Mouse (Mus musculus) heart, embryonic 13.5 days (tissue): ENCODE data around the gene Hscb. TPM values are rescaled to one million over a fixed set of nuclear protein-coding genes. Genes with fewer than 3 reads are reported as not detected.
"Not testable (repeated sequence)": the region's sequence is repeated elsewhere in the genome, so short reads cannot be mapped to it uniquely, and the experiment has no call there.

Source experiments
- ATAC-seq: fragments of 200-750 bp; cut with Nextera tagmentation; 2 replicates; pipeline ENCODE4 v1.8.0; 2017; ENCODE audit warnings: moderate TSS enrichment; ENCODE audit not compliant: insufficient number of reproducible peaks, low FRiP score, low TSS enrichment; ENCODE audit errors: extremely low read depth
- H3K27ac ChIP-seq: fragments of 300-500 bp; sonication (generic); replicated peaks from 2 replicates; pipeline ENCODE4 v1.5.1; 2015; ENCODE audit warnings: moderate library complexity, mild to moderate bottlenecking, inconsistent platforms
- H3K27me3 ChIP-seq: fragments of 300-500 bp; sonication (generic); replicated peaks from 2 replicates; pipeline ENCODE4 v1.6.1; 2015; ENCODE audit warnings: mild to moderate bottlenecking, inconsistent platforms
- H3K36me3 ChIP-seq: fragments of 300-500 bp; sonication (generic); 2 replicates; pipeline ENCODE4 v1.6.1; 2015; ENCODE audit warnings: mild to moderate bottlenecking, inconsistent platforms
- H3K4me1 ChIP-seq: fragments of 300-500 bp; sonication (generic); 2 replicates; pipeline ENCODE4 v1.6.1; 2015; ENCODE audit warnings: inconsistent platforms
- H3K4me2 ChIP-seq: fragments of 300-500 bp; sonication (generic); 2 replicates; pipeline ENCODE4 v1.6.1; 2015; ENCODE audit warnings: inconsistent platforms, mild to moderate bottlenecking, moderate library complexity
- H3K4me3 ChIP-seq: fragments of 300-500 bp; sonication (generic); 2 replicates; pipeline ENCODE4 v1.5.1; 2015; ENCODE audit warnings: moderate library complexity, mild to moderate bottlenecking, inconsistent platforms
- H3K9ac ChIP-seq: fragments of 300-500 bp; sonication (generic); 2 replicates; pipeline ENCODE4 v1.6.1; 2015; ENCODE audit warnings: inconsistent platforms, mild to moderate bottlenecking, moderate library complexity
- H3K9me3 ChIP-seq: fragments of 300-500 bp; sonication (generic); 2 replicates; pipeline ENCODE4 v1.6.1; 2016; ENCODE audit warnings: inconsistent platforms
- WGBS: fragments of 180-500 bp; shearing (Covaris S2); methylation state at CpG from one replicate; pipeline ENCODE4 v1.1.7; 2015; ENCODE audit warnings: mixed read lengths; 5-methylcytosine and 5-hydroxymethylcytosine counted together
- polyA plus RNA-seq: library from polyadenylated mRNA; unstranded; fragments of >200 nt; fragmentation: Nextera tagmentation; extraction: Ambion mirVana; gene quantifications from 2 replicates; pipeline ENCODE4 v1.2.1, GENCODE M21; 2015

Hscb gene
- polyA plus RNA-seq = 28.3 and 29.7 TPM in 2 replicates

GRCm38 (mm10) chr5:110839678-110840365, at the start of gene Hscb, which contains the start of gene Chek2:
Gene Hscb, minus strand, starts transcription at chr5:110839777.
Gene Chek2, plus strand, starts transcription at chr5:110839979.
- H3K9ac ChIP-seq = peak within 1 kb of the TSS; percentile 91
- peak; percentile 95 for ATAC-seq
- H3K4me3 ChIP-seq = peak within 1 kb of the TSS; percentile 87
- no peaks in the 10 kb centered on the region for H3K9me3 ChIP-seq
- H3K4me1 ChIP-seq = peaks cover 37% of the 10 kb centered on the region
- H3K4me2 ChIP-seq = peak within 1 kb of the TSS; percentile 84
- peak within 1 kb of the TSS; percentile 92 for H3K27ac ChIP-seq
- 1% methylated on average over 41 of the region's 41 CpGs for WGBS
- no peaks in the 10 kb centered on the region for H3K27me3 ChIP-seq
- peaks cover 37% of the 10 kb centered on the region for H3K36me3 ChIP-seq

GRCm38 (mm10) chr5:110888596-110888995, 49.0 kb upstream of the Hscb start:
- H3K4me2 ChIP-seq = no peak overlapping the region
- no peak overlapping the region for H3K9ac ChIP-seq
- H3K9me3 ChIP-seq = no peaks in the 10 kb centered on the region
- no peaks in the 10 kb centered on the region for H3K27me3 ChIP-seq
- 88% methylated on average over 4 of the region's 4 CpGs for WGBS
- H3K4me3 ChIP-seq = no peak overlapping the region
- peaks cover 36% of the 10 kb centered on the region for H3K36me3 ChIP-seq
- no peaks in the 10 kb centered on the region for H3K4me1 ChIP-seq
- no peak overlapping the region for H3K27ac ChIP-seq
- no peak for ATAC-seq

GRCm38 (mm10) chr5:110879584-110880374, 40.2 kb upstream of the Hscb start, which contains the start of gene Ttc28:
Gene Ttc28, plus strand, starts transcription at chr5:110879803.
- peak within 1 kb of the TSS; percentile 95 for H3K9ac ChIP-seq
- under 1% methylated on average over 96 of the region's 101 CpGs for WGBS
- no peaks in the 10 kb centered on the region for H3K9me3 ChIP-seq

GRCm38 (mm10) chr5:110879042-110879441, 39.5 kb upstream of the Hscb start:
- H3K9ac ChIP-seq = peak overlapping the region; percentile 95
- peaks cover 15% of the 10 kb centered on the region for H3K36me3 ChIP-seq
- H3K4me1 ChIP-seq = peaks cover 19% of the 10 kb centered on the region
- 57% methylated on average over 7 of the region's 7 CpGs for WGBS
- peak overlapping the region; percentile 16 for H3K27ac ChIP-seq
- no peaks in the 10 kb centered on the region for H3K9me3 ChIP-seq
- H3K4me3 ChIP-seq = peak overlapping the region; percentile 82
- ATAC-seq = no peak
- peak overlapping the region; percentile 83 for H3K4me2 ChIP-seq
- H3K27me3 ChIP-seq = no peaks in the 10 kb centered on the region

More at GRCm38 (mm10) chr5:110879584-110880374, 40.2 kb upstream of the Hscb start, which contains the start of gene Ttc28:
- H3K4me1 ChIP-seq = peaks cover 16% of the 10 kb centered on the region
- peak within 1 kb of the TSS; percentile 83 for H3K4me2 ChIP-seq
- peak within 1 kb of the TSS; percentile 82 for H3K4me3 ChIP-seq
- peak; percentile 75 for ATAC-seq
- no peaks in the 10 kb centered on the region for H3K27me3 ChIP-seq
- H3K36me3 ChIP-seq = peaks cover 14% of the 10 kb centered on the region
- H3K27ac ChIP-seq = peak within 1 kb of the TSS; percentile 62

GRCm38 (mm10) chr5:110878526-110878925, 38.9 kb upstream of the Hscb start:
- Histone ChIP-seq H3K36me3 (peaks cover 16% of the 10 kb centered on the region), H3K4me1 (peaks cover 19% of the 10 kb centered on the region)
- H3K4me2 ChIP-seq, ATAC-seq, H3K9ac ChIP-seq, H3K27ac ChIP-seq, H3K9me3 ChIP-seq, H3K27me3 ChIP-seq, H3K4me3 ChIP-seq: not testable (repeated sequence)
- 91% methylated on average over 1 of the region's 1 CpGs for WGBS

- H3K4me1 ChIP-seq = peaks cover 19% of the 10 kb centered on the region
- no peak overlapping the region for H3K9ac ChIP-seq
- H3K4me2 ChIP-seq = no peak overlapping the region
- no peak overlapping the region for H3K27ac ChIP-seq
- H3K9me3 ChIP-seq = no peaks in the 10 kb centered on the region
- no peaks in the 10 kb centered on the region for H3K27me3 ChIP-seq
- ATAC-seq = no peak
- H3K36me3 ChIP-seq = peaks cover 22% of the 10 kb centered on the region
- WGBS = 90% methylated on average over 5 of the region's 5 CpGs
- H3K4me3 ChIP-seq = no peak overlapping the region
These were observed 38.3 kb upstream of the Hscb start for GRCm38 (mm10) chr5:110877666-110878505.

- H3K9me3 ChIP-seq = no peaks in the 10 kb centered on the region
- no peaks in the 10 kb centered on the region for H3K27me3 ChIP-seq
- 83% methylated on average over 1 of the region's 1 CpGs for WGBS
- H3K4me2 ChIP-seq = no peak overlapping the region
- peak overlapping the region; percentile 54 for H3K27ac ChIP-seq
- peaks cover 19% of the 10 kb centered on the region for H3K4me1 ChIP-seq
- H3K36me3 ChIP-seq = peaks cover 28% of the 10 kb centered on the region
- H3K9ac ChIP-seq = no peak overlapping the region; the same call in 1 of the 2 replicates
- ATAC-seq = no peak
- no peak overlapping the region for H3K4me3 ChIP-seq
These were observed 35.7 kb upstream of the Hscb start for GRCm38 (mm10) chr5:110875286-110875685.

- peaks cover 17% of the 10 kb centered on the region for H3K4me1 ChIP-seq
- no peaks in the 10 kb centered on the region for H3K9me3 ChIP-seq
- ATAC-seq = 0 out of 2 replicates have a peak, but pooled peaks have one; percentile 23
- no peak overlapping the region for H3K4me3 ChIP-seq
- H3K27me3 ChIP-seq = no peaks in the 10 kb centered on the region
- no peak overlapping the region for H3K4me2 ChIP-seq
- H3K9ac ChIP-seq = no peak overlapping the region
- peak overlapping the region; percentile 54 for H3K27ac ChIP-seq
- peaks cover 34% of the 10 kb centered on the region for H3K36me3 ChIP-seq
These were observed 35.1 kb upstream of the Hscb start for GRCm38 (mm10) chr5:110874711-110875110.

- H3K36me3 ChIP-seq = peaks cover 34% of the 10 kb centered on the region
- H3K4me1 ChIP-seq = peaks cover 26% of the 10 kb centered on the region
- no peak overlapping the region for H3K4me2 ChIP-seq
- no peaks in the 10 kb centered on the region for H3K27me3 ChIP-seq
- H3K9ac ChIP-seq = no peak overlapping the region
- whole genome bisulfite sequencing = 91% methylated on average over 6 of the region's 6 CpGs
- no peak overlapping the region for H3K27ac ChIP-seq
- H3K9me3 ChIP-seq = no peaks in the 10 kb centered on the region
- ATAC-seq = no peak
- no peak overlapping the region for H3K4me3 ChIP-seq
These were observed 33.6 kb upstream of the Hscb start for GRCm38 (mm10) chr5:110873160-110873559.

- H3K27ac ChIP-seq = peak overlapping the region; percentile 59
- no peak overlapping the region for H3K9ac ChIP-seq
- H3K4me3 ChIP-seq = no peak overlapping the region
- peaks cover 54% of the 10 kb centered on the region for H3K36me3 ChIP-seq
- no peaks in the 10 kb centered on the region for H3K9me3 ChIP-seq
- 54% methylated on average over 8 of the region's 8 CpGs for WGBS
- H3K4me1 ChIP-seq = peaks cover 19% of the 10 kb centered on the region
- no peaks in the 10 kb centered on the region for H3K27me3 ChIP-seq
- H3K4me2 ChIP-seq = no peak overlapping the region
- ATAC-seq = no peak
These were observed 29.7 kb upstream of the Hscb start for GRCm38 (mm10) chr5:110869242-110869669.

- peaks cover 17% of the 10 kb centered on the region for H3K4me1 ChIP-seq
- ATAC-seq = no peak
- peaks cover 55% of the 10 kb centered on the region for H3K36me3 ChIP-seq
These were observed 28.9 kb upstream of the Hscb start for GRCm38 (mm10) chr5:110868460-110868859.

More at GRCm38 (mm10) chr5:110868460-110868859, 28.9 kb upstream of the Hscb start:
- WGBS = 68% methylated on average over 4 of the region's 4 CpGs
- H3K9me3 ChIP-seq = no peaks in the 10 kb centered on the region
- H3K27ac ChIP-seq = peak overlapping the region; percentile 59
- H3K4me2 ChIP-seq = no peak overlapping the region
- H3K4me3 ChIP-seq = no peak overlapping the region
- H3K9ac ChIP-seq = no peak overlapping the region
- no peaks in the 10 kb centered on the region for H3K27me3 ChIP-seq
